Mouse (Mus musculus) A20 (cell line): ENCODE results near the gene Slc5a4b.
"Not testable (repeated sequence)": the region's sequence is repeated elsewhere in the genome, so short reads cannot be mapped to it uniquely, and the experiment has no call there.

Experiments used
- DNase-seq: peaks from one replicate; pipeline ENCODE4 v3.0.0-alpha.2; 2011; ENCODE audit warnings: low read depth, low spot score

The Slc5a4b gene

GRCm38 (mm10) chr10:76110861-76111260 is at the start of gene Slc5a4b:
Slc5a4b (minus strand) TSS chr10:76110961.
- DNase-seq, result no peak

- DNase-seq, result no peak
Measured at GRCm38 (mm10) chr10:76158009-76158408, 47.2 kb upstream of the Slc5a4b start.

- no peak for DNase-seq
Measured at GRCm38 (mm10) chr10:76157528-76157927, 46.8 kb upstream of the Slc5a4b start.

- DNase-seq, result peak; percentile 57
Measured at GRCm38 (mm10) chr10:76155911-76156310, 45.1 kb upstream of the Slc5a4b start.

- DNase-seq, result no peak
Measured at GRCm38 (mm10) chr10:76147278-76147677, 36.5 kb upstream of the Slc5a4b start, which contains the start of gene Slc5a4a. Slc5a4a (plus strand) TSS chr10:76147451.

- no peak for DNase-seq
Measured at GRCm38 (mm10) chr10:76146846-76147245, 36.1 kb upstream of the Slc5a4b start.

GRCm38 (mm10) chr10:76136318-76136717 is 25.6 kb upstream of the Slc5a4b start:
- no peak for DNase-seq

- DNase-seq, result no peak
Measured at GRCm38 (mm10) chr10:76132506-76132905, 21.7 kb upstream of the Slc5a4b start.

GRCm38 (mm10) chr10:76121495-76121894 is 10.7 kb upstream of the Slc5a4b start:
- no peak for DNase-seq

- no peak for DNase-seq
Measured at GRCm38 (mm10) chr10:76120124-76120711, 9.5 kb upstream of the Slc5a4b start.

GRCm38 (mm10) chr10:76118741-76119140 is 8.0 kb upstream of the Slc5a4b start:
- peak; percentile 67 for DNase-seq

GRCm38 (mm10) chr10:76117966-76118365 is 7.2 kb upstream of the Slc5a4b start:
- peak; percentile 73 for DNase-seq

- no peak for DNase-seq
Measured at GRCm38 (mm10) chr10:76097368-76097767, 13.4 kb downstream of the Slc5a4b start.

GRCm38 (mm10) chr10:76096580-76096979 is 14.2 kb downstream of the Slc5a4b start:
- DNase-seq, result no peak

- not testable (repeated sequence) for DNase-seq
Measured at GRCm38 (mm10) chr10:76077008-76077407, 33.8 kb downstream of the Slc5a4b start.

- not testable (repeated sequence) for DNase-seq
Measured at GRCm38 (mm10) chr10:76072080-76072479, 38.7 kb downstream of the Slc5a4b start.

- DNase-seq, result peak; percentile 19
Measured at GRCm38 (mm10) chr10:76067674-76068613, 42.8 kb downstream of the Slc5a4b start.

- no peak for DNase-seq
Measured at GRCm38 (mm10) chr10:76062439-76062838, 48.3 kb downstream of the Slc5a4b start.

- no peak for DNase-seq
Measured at GRCm38 (mm10) chr10:76051860-76052259, 58.9 kb downstream of the Slc5a4b start.

- DNase-seq, result no peak
Measured at GRCm38 (mm10) chr10:76048967-76049366, 61.8 kb downstream of the Slc5a4b start.

- DNase-seq, result no peak
Measured at GRCm38 (mm10) chr10:76047182-76047869, 63.4 kb downstream of the Slc5a4b start.

- no peak for DNase-seq
Measured at GRCm38 (mm10) chr10:76046754-76047153, 64.0 kb downstream of the Slc5a4b start.
